Mouse (Mus musculus) stomach, postnatal 0 days (tissue): ENCODE data around the gene Brwd1. TPM values are rescaled to one million over a fixed set of nuclear protein-coding genes. Genes with fewer than 3 reads are reported as not detected.

ENCODE experiments used
- ATAC-seq: fragments of 200-750 bp; cut with Nextera tagmentation; 2 replicates; pipeline ENCODE4 v1.8.0; 2017; ENCODE audit not compliant: low FRiP score, low TSS enrichment
- DNase-seq: peaks from one replicate; pipeline ENCODE4 v3.0.0-alpha.2; 2016; ENCODE audit warnings: low spot score
- H3K27ac ChIP-seq: fragments of 300-500 bp; sonication (generic); replicated peaks from 2 replicates; pipeline ENCODE4 v1.5.1; 2014; ENCODE audit warnings: mild to moderate bottlenecking, control low read depth
- H3K27me3 ChIP-seq: fragments of 300-500 bp; sonication (generic); 2 replicates; pipeline ENCODE4 v1.6.1; 2014; ENCODE audit warnings: low read length; ENCODE audit not compliant: control insufficient read depth, insufficient read depth
- H3K36me3 ChIP-seq: fragments of 300-500 bp; sonication (generic); 2 replicates; pipeline ENCODE4 v1.6.1; 2014; ENCODE audit warnings: low read length, mixed read lengths; ENCODE audit not compliant: control insufficient read depth, insufficient read depth
- H3K4me1 ChIP-seq: fragments of 300-500 bp; sonication (generic); replicated peaks from 2 replicates; pipeline ENCODE4 v1.6.1; 2014; ENCODE audit warnings: antibody characterized with exemption; ENCODE audit not compliant: control insufficient read depth, insufficient read depth
- H3K4me2 ChIP-seq: fragments of 300-500 bp; sonication (generic); replicated peaks from 2 replicates; pipeline ENCODE4 v1.6.1; 2014; ENCODE audit warnings: low read depth, mild to moderate bottlenecking, control low read depth, moderate library complexity
- H3K4me3 ChIP-seq: fragments of 300-500 bp; sonication (generic); 2 replicates; pipeline ENCODE4 v1.5.1; 2014; ENCODE audit warnings: low read depth, low read length, control low read depth
- H3K9ac ChIP-seq: fragments of 300-500 bp; sonication (generic); 2 replicates; pipeline ENCODE4 v1.6.1; 2014; ENCODE audit warnings: mild to moderate bottlenecking, low read length, control low read depth, mixed read lengths
- H3K9me3 ChIP-seq: fragments of 300-500 bp; sonication (generic); 2 replicates; pipeline ENCODE4 v1.6.1; 2016; ENCODE audit warnings: low read length; ENCODE audit not compliant: control insufficient read depth
- CTCF ChIP-seq: IDR thresholded peaks from 2 replicates; pipeline ENCODE4 v1.5.1; 2016; ENCODE audit warnings: antibody characterized with exemption, low read depth, mild to moderate bottlenecking, moderate library complexity
- EP300 ChIP-seq: optimal IDR thresholded peaks from 2 replicates; pipeline ENCODE3; 2016; ENCODE audit warnings: antibody characterized with exemption
- WGBS: fragments of 180-500 bp; shearing (Covaris S2); extraction: QIAGEN DNeasy Blood & Tissue Kit; methylation state at CpG from one replicate; pipeline ENCODE4 v1.1.7; 2014; 5-methylcytosine and 5-hydroxymethylcytosine counted together
- polyA plus RNA-seq: library from polyadenylated mRNA; unstranded; fragments of >200 nt; fragmentation: Nextera tagmentation; extraction: Ambion mirVana; gene quantifications from 2 replicates; pipeline ENCODE4 v1.2.1, GENCODE M21; 2015

Brwd1 gene
- polyA plus RNA-seq, 1 experiment from 2014 or later = 31.6 TPM

GRCm38 (mm10) chr16:96095966-96096365, 13.6 kb upstream of the Brwd1 start:
- ATAC-seq = no peak
- Histone ChIP-seq H3K36me3 (no peaks in the 10 kb centered on the region), H3K4me1 (0 out of 2 replicates have a peak, but pooled peaks cover 5% of the 10 kb centered on the region), H3K27ac (no peak overlapping the region), H3K9ac (no peak overlapping the region), H3K27me3 (no peaks in the 10 kb centered on the region), H3K4me3 (no peak overlapping the region), H3K4me2 (no peak overlapping the region), H3K9me3 (no peaks in the 10 kb centered on the region)
- whole genome bisulfite sequencing = 64% methylated on average over 5 of the region's 5 CpGs
- DNase-seq = no peak
- TF ChIP-seq EP300 = no peak
- no peak for TF ChIP-seq CTCF

- H3K4me1 ChIP-seq = 0 out of 2 replicates have a peak, but pooled peaks cover 5% of the 10 kb centered on the region
- H3K27ac ChIP-seq = peak overlapping the region; percentile 53
- no peaks in the 10 kb centered on the region for H3K9me3 ChIP-seq
- 40% methylated on average over 9 of the region's 9 CpGs for WGBS
- H3K9ac ChIP-seq = no peak overlapping the region
- ATAC-seq (peak; percentile 83), DNase-seq (peak; percentile 45)
- TF ChIP-seq CTCF = peak; percentile 8; the same call in 1 of the 2 replicates
- no peak for TF ChIP-seq EP300
- H3K36me3 ChIP-seq = no peaks in the 10 kb centered on the region
- H3K4me3 ChIP-seq = no peak overlapping the region
- H3K4me2 ChIP-seq = no peak overlapping the region
- no peaks in the 10 kb centered on the region for H3K27me3 ChIP-seq
Measured at GRCm38 (mm10) chr16:96091515-96092504, 9.5 kb upstream of the Brwd1 start.

GRCm38 (mm10) chr16:96088120-96088519, 5.8 kb upstream of the Brwd1 start:
- no peaks in the 10 kb centered on the region for H3K9me3 ChIP-seq
- WGBS = 67% methylated on average over 5 of the region's 5 CpGs
- no peak overlapping the region for H3K4me2 ChIP-seq
- ATAC-seq (no peak), DNase-seq (no peak)
- no peaks in the 10 kb centered on the region for H3K27me3 ChIP-seq
- H3K9ac ChIP-seq = no peak overlapping the region
- H3K4me3 ChIP-seq = no peak overlapping the region
- TF ChIP-seq CTCF (no peak), EP300 (no peak)
- H3K27ac ChIP-seq = no peak overlapping the region
- H3K4me1 ChIP-seq = 0 out of 2 replicates have a peak, but pooled peaks cover 7% of the 10 kb centered on the region
- H3K36me3 ChIP-seq = no peaks in the 10 kb centered on the region

- Histone ChIP-seq H3K9me3 (no peaks in the 10 kb centered on the region), H3K4me2 (no peak overlapping the region), H3K4me3 (no peak overlapping the region), H3K4me1 (0 out of 2 replicates have a peak, but pooled peaks cover 7% of the 10 kb centered on the region), H3K27me3 (no peaks in the 10 kb centered on the region), H3K27ac (no peak overlapping the region), H3K36me3 (no peaks in the 10 kb centered on the region), H3K9ac (no peak overlapping the region)
- no peak for TF ChIP-seq EP300
- TF ChIP-seq CTCF = peak; percentile 27
- 72% methylated on average over 4 of the region's 4 CpGs for WGBS
- ATAC-seq (no peak), DNase-seq (no peak)
Measured at GRCm38 (mm10) chr16:96087436-96087835, 5.1 kb upstream of the Brwd1 start.

- Histone ChIP-seq H3K4me2 (no peak overlapping the region), H3K9me3 (no peaks in the 10 kb centered on the region), H3K27me3 (no peaks in the 10 kb centered on the region), H3K36me3 (no peaks in the 10 kb centered on the region), H3K4me3 (no peak overlapping the region), H3K4me1 (0 out of 2 replicates have a peak, but pooled peaks cover 7% of the 10 kb centered on the region), H3K27ac (no peak overlapping the region), H3K9ac (no peak overlapping the region)
- TF ChIP-seq CTCF (no peak), EP300 (no peak)
- ATAC-seq = no peak
- DNase-seq = no peak
- WGBS = 62% methylated on average over 12 of the region's 12 CpGs
Measured at GRCm38 (mm10) chr16:96087001-96087400, 4.7 kb upstream of the Brwd1 start.

- Histone ChIP-seq H3K27ac (0 out of 2 replicates have a peak overlapping the region, but pooled peaks have one; percentile 0), H3K9me3 (no peaks in the 10 kb centered on the region), H3K4me2 (no peak overlapping the region), H3K27me3 (no peaks in the 10 kb centered on the region), H3K36me3 (no peaks in the 10 kb centered on the region), H3K4me1 (peaks cover 2% of the 10 kb centered on the region; the same call in 1 of the 2 replicates), H3K4me3 (no peak overlapping the region), H3K9ac (no peak overlapping the region)
- TF ChIP-seq EP300 = no peak
- no peak for TF ChIP-seq CTCF
- ATAC-seq (no peak), DNase-seq (no peak)
Measured at GRCm38 (mm10) chr16:96085597-96085996, 3.3 kb upstream of the Brwd1 start.
